Mouse (Mus musculus): Measurements from ENCODE around the gene Pcbp3.

Gene Pcbp3

GRCm38 (mm10) chr10:76924441-76924840 is 37.2 kb downstream of the Pcbp3 start:
- DNase-seq: no peak

DNA sequence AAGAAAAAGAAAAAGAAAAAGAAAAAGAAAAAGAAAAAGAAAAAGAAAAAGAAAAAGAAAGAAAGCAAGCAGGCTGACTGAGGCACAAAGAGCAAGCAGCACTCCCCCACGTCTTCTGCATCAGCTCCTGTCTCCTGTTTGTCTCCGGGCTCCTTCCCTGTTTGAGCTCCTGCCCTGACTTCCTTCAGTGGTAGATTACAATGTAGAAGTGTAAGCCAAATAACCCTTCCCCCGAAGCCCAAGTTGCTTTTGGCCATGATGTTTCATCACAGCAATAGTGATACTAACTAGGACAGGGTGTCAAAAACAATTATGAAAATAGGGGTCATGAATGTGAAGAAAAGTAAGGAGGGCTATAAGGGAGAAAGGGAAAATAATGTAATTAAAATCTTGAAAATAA is 43.6 kb downstream of the Pcbp3 start:
- no peak for DNase-seq

DNA sequence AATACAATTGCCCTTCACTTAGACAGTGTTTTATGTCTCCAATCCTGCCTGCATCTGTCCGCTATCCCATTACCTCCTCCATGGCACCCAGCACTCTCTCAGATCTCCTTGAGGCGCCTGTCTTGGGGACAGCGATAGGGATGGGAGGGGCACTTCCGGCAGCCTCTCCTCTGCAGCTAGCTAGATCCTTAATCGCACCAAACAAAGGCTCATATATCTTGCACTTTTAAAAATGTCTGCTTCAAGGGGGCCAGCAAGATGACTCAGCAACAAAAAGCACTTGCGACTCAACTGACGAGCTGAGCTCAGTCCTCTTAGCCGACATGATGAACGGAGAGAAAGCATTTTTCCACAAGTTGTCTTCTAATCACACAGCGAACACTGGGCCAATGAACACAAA is 55.3 kb downstream of the Pcbp3 start:
- DNase-seq: no peak

DNA sequence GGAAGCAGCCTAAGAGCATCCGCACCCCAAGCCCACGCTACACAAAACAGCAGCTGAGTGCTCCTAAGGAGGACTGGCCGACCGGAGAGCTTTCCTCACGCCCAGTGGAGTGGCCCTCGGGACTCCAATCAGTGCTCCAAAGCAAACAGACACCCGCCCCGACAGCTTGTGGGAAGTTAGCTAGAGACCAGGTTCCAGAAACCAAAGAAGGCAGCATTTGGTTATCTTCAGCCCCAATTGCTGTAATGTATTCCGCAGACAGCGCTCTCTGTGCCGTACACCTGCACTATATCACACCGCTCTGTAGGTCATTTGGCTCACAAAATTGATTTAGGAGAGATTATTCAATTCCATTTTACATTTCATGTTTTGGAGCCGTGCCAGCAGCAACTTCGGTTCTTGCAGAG is 55.7 kb downstream of the Pcbp3 start:
- no peak for DNase-seq

- DNase-seq: no peak
Measured at GRCm38 (mm10) chr10:76903694-76904093, 58.0 kb downstream of the Pcbp3 start.

- DNase-seq: no peak
Measured at GRCm38 (mm10) chr10:76903099-76903498, 58.6 kb downstream of the Pcbp3 start.

- DNase-seq: no peak
Measured at GRCm38 (mm10) chr10:76902588-76902987, 59.1 kb downstream of the Pcbp3 start.

DNA sequence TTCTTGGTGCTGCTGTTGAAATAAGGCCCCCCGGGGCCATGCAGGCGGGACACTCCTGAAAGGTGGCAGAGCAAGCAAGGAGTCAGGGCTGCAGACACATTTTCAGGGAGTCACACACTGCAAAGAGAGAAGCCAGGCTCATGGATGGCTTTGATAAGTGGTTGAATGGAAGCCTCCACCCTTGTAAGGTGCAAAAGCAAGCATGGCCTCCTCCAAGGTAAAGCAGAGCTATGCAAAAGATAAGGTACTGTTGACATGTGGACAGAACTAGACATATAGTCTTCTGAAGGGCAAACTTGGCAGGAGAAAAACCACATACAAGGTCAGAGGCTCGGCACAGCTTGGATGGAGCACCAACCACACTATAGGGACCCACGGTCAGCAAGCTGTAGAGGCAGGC is 63.3 kb downstream of the Pcbp3 start:
- DNase-seq: no peak

DNA sequence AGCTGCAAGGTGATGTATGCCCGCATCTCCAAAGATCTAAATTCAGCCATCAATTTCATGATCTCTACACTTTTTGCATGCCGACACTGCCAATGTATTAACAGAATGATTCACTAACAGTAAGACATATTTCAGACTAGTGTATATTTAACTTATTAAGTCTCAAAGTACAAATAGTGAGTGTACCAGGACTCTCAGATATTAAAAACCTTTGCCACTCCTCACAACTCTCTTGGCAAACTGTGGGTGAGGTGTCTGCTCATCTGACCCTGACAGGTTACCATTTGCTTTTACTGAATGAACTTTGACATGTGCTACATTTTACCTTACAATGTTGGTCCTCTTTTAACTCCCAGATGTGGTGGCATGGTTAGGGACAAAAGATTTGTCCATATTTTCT is 70.2 kb downstream of the Pcbp3 start:
- DNase-seq: no peak

GRCm38 (mm10) chr10:76883442-76884244 is 78.0 kb downstream of the Pcbp3 start:
- DNase-seq: no peak

DNA sequence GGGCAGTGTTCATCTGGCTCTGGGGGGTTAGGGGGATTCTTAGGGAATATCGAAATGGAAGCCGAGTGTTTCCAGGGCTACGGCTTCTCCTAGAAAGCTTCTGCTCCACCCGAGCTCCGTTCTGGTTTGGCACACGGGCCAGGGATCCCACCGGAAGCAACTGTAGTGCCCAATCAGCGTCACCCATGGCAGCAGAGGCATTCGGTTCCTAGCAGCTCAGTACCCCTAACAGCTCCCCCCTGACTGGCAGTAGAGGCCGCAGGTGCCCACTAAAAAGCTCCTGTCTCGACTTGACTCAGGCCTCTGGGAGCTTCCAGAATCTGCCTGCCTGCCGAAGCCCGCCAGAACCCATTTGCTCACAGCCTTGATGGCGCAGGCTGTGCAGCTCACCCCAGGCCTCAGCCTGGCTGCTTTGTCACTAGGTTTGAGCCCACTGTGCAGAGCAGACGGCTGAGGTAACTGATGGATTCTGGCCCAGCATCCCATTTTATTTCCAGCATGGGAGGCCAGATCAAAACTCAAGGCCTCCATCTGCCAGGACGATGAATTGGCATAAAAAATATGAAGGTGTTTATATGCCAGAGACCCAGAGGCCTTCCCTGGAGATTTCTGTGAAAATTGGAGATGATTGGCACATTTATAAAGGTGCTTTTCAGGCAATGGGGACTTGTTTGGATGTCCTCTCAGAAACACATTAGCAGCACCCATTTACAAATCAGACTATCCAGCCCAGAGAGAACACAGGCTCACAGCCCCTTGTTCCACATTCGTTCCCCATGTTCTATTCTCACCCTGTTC is 78.8 kb downstream of the Pcbp3 start:
- no peak for DNase-seq

DNA sequence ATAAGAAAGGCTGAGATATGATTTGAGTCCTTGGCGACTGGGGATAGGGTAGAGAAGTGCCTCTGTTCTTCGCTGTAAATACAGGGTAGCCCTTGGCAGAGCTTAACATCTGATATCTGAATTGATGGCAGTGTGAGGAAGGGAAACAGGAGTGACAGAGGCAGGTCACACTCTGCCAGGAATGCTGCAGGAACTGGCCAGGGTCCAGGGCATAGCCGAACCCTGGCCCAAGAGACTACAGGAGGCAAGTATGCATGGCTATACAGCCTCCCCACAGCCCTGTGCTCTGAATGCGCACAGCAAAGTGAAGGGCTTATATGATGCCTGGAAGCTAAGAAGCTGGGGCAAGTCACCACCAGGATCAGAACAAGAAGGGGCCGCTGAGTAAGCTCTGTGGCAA is 79.8 kb downstream of the Pcbp3 start:
- DNase-seq: no peak

DNA sequence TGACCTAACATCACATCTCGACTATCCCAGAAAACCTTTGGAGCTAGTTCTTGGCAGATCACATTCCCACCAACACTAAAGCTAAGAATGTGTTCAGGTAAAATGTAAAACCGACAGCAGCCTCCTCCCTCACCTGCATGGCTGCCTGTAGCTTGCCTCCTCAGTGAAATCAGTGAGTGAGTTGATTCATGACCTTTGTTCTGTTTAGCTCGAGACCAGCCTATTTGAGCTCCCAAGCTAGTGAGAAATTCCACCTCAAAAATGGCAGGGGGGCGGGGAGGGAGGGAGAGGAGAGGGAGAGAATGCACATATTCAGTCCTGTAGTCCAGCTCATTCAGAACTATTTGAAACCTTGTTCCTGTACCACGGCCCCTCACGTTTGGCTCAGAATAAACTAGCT is 86.4 kb downstream of the Pcbp3 start:
- no peak for DNase-seq

- no peak for DNase-seq
Measured at GRCm38 (mm10) chr10:76874879-76875278, 86.8 kb downstream of the Pcbp3 start.

DNA sequence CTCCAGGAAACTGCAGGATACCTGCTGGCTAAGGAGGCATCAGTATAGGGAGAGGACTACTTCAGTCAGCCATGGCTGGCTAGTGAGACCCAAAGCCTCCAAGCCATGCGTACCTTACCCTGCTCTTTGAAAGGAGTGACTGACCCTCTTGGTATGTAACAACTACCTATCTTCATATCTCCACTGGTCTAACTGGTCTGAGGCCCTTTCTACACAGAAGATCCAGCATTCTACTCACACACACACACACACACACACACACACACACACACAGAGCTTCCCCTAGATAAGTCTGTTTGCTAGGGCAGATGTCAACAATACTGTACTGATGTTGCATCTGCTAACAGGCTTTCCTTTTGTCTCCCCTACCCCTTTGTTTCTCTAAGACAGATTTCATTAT is 87.3 kb downstream of the Pcbp3 start:
- DNase-seq: no peak

DNA sequence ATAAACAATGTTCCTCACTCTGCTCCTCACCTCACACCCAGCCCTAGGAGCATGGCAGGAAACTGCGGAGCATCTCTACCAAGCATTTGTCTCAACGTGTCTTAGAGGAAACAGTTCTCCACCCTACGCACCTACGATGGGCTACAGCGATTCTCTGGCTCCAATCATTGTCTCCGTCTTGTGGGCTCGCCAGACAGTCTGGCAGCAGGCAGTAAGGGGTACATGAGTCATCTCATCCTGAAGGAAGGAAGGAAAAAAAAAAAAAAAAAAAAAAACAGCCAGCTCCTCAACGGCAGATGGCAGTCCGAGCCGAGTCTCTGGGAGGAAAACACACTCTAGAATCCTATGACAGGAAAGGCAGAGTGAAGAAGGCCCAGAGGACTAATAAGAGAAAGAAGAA is 87.7 kb downstream of the Pcbp3 start:
- DNase-seq: no peak

DNA sequence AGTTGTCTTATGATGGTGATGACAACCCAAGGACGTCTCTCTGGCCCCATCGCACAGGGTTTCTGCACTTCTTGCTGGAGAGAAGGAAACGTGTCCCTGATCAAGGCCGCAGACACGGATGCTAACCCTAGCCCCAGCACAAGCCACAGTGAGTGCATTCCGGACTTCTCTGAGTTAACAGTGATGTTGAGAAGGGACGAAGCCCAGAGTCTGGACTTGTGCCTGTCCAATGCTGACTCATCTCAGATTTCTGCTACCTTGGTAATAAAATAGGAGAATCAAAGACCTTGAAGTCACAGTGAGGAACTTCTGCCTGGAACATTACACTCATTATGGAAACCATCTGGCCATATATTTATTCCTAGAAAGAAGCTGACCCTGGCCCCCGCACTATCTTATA is 89.0 kb downstream of the Pcbp3 start:
- no peak for DNase-seq

- DNase-seq: no peak
Measured at GRCm38 (mm10) chr10:76865936-76866335, 95.8 kb downstream of the Pcbp3 start.

DNA sequence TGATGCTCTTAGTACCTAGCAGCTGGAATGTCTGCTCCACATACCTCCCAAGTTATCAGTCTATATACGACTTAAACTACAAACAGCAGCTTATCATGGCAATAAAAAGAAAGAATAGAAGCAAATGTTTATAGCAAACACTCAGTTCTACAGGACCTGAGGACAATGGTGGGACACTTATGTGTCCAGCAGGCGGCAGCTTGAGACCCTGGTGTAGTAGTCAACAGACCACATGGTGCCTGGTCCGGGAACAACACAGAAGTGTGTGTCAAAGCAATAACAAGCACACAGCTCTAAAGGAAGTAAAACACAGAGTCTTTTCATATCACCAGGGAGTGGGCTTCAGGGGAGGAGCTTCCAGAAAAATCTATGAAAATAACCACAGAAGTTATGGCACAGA is 100.7 kb downstream of the Pcbp3 start:
- DNase-seq: no peak

GRCm38 (mm10) chr10:76859355-76860127 is 102.1 kb downstream of the Pcbp3 start:
- DNase-seq: no peak

- no peak for DNase-seq
Measured at GRCm38 (mm10) chr10:76857879-76858278, 103.8 kb downstream of the Pcbp3 start.

- no peak for DNase-seq
Measured at GRCm38 (mm10) chr10:76846480-76846879, 115.2 kb downstream of the Pcbp3 start.

- DNase-seq: no peak
Measured at GRCm38 (mm10) chr10:76844901-76845300, 116.8 kb downstream of the Pcbp3 start.

DNA sequence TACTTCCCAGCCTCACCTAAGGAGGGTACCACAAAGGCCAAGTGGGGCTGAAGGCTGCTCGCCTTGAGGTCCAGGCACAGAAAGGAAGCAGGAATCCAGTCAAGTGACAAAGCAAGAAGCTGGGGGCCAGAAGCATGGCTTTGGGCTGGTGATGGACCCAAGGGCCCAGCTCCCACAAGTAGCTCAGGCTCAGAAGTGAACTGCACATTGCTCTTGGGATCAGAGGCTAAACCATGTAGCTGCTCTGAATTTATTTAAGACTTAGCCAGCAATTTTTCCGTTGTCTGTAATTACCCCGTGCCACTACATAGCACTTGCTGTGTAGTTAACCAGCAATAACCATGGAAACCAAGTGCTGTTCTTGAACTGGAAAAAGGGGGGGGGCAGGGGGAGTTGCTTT is 117.3 kb downstream of the Pcbp3 start:
- DNase-seq: no peak

Measured in thymus, adult 18-20 months (tissue).